Comparison of ENCODE assay signal across 21 mouse cellular contexts in genomic region chr12:84900317-84900716, GRCm38 (mm10).
DNase-seq lines count a peak whose midpoint lies in the region; ATAC-seq lines count a peak whose summit lies in the region.
"Had no signal": no experiment of that assay in that cellular context is flagged by ENCODE, and none has a peak within 500 bp of the region (broad histone marks: within the 10 kb centered on the region; RNA-seq: fewer than 3 reads in every experiment).

No protein-coding gene starts in this region.

- ATAC-seq in cerebellum, adult (ENCODE audit: insufficient number of reproducible peaks, low FRiP score, low TSS enrichment), result no peak
- ATAC-seq: activated CD4-positive, CD25-positive, alpha-beta regulatory T cell, adult 4 months; CD4-positive, CD25-positive, alpha-beta regulatory T cell, adult 4 months; Patski had no signal

- peak; percentile 46 to 56 for DNase-seq in cerebellum, postnatal 10 days
- DNase-seq in cerebellum, postnatal 14 days, result peak; percentile 54 to 59
- no peak for DNase-seq in cerebellum, adult 8-10 months
- DNase-seq in NIH3T3 (ENCODE audit: low read depth), result peak; percentile 33
- DNase-seq in ovary, postnatal 10 days (ENCODE audit: low spot score), result no peak
- DNase-seq: adrenal gland, adult 2 months; adrenal gland, adult 8-10 months; adrenal gland, postnatal 10 days; adrenal gland, postnatal 14 days; adrenal gland, postnatal 25 days; adrenal gland, postnatal 36 days; B cell, adult 2 months; cerebellum, adult 11 months; cerebellum, adult 11-12 months; cerebellum, adult 18-20 months; cerebellum, adult 2 months; cerebellum, adult 9-10 months had no signal

Comparison
In these comparisons a context has a peak if more than half of its experiments do, and no peak if none do; other contexts are left out.
1. DNase-seq: peak in cerebellum, postnatal 10 days (2 of 2), cerebellum, postnatal 14 days (2 of 2) and NIH3T3 (single experiment); none in cerebellum, adult 8-10 months (single experiment) and ovary, postnatal 10 days (single experiment).